Mouse (Mus musculus): Measurements from ENCODE around the gene Tenm4. TPM values are rescaled to one million over a fixed set of nuclear protein-coding genes. Genes with fewer than 3 reads are reported as not detected.
A peak's percentile ranks its signal among the peaks of the same experiment; 100 is the strongest.

Gene Tenm4
- total RNA-seq, 1 experiment, result 38.9 TPM

DNA sequence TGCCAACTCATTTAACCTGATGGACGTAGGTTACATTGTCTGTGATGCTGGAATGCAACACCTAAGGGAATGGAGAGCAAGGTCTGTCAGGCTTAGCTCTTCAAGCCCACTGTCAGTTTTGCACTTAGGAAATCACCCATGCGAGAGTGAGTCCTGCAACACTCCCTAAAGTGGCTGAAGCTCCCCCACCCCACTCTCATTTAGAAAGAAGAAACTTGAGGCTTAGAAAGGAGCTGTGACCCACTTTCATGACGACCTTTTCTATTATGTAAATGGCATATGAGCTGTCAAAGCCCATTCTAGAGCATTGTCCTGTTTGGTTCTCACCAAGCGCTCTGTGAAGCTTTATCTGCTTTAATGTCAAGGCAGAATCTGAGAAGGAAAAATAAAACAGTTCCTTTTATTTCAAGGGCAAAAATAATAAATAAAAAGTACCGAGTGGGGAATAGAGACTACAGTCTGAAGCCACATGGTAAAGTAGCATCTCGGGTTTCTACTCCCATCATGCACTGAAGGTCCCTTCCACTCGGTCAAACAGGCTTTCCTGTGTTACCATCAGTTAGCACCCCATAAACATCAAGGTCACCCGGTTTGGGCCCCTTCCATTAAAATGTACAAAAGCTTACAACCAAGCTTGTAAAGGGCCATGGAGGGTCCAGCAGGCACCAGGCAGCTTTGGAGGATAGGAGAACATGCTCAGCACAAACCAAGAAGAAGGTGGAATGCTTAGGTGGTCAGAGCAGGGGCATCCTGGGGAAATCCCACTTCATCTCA lies 621.6 kb downstream of the Tenm4 start:
- no peak overlapping the region for H3K4me3 ChIP-seq (ENCODE audit: insufficient read depth in 1 of 2, low read depth in 1 of 2, low read length in 2 of 2, poor library complexity in 1 of 2, severe bottlenecking in 1 of 2)
- no peaks in the 10 kb centered on the region for H3K4me1 ChIP-seq (ENCODE audit: control insufficient read depth in 2 of 2, insufficient read depth in 2 of 2, low read length in 2 of 2, poor library complexity in 1 of 2)
- in situ Hi-C loops (cut with MboI; ENCODE audit: low sequenced_read_pairs in 2 of 2, unreplicated experiment in 2 of 2), result loop anchor here in 1 of 2 experiments (10.0 kb wide), 1 partner anchor 112 kb away; no protein-coding TSS in a partner anchor
- no peak for TF ChIP-seq CHD2 (IDR thresholded peaks at IDR 0.05; ENCODE audit: low read depth, low read length)
- TF ChIP-seq ZC3H11A (IDR thresholded peaks at IDR 0.05; ENCODE audit: borderline replicate concordance, low read depth, low read length), result no peak
- TF ChIP-seq MAFK (IDR thresholded peaks at IDR 0.05; ENCODE audit: insufficient read depth, low read depth, low read length), result no peak
- no peak for TF ChIP-seq ZNF384 (IDR thresholded peaks at IDR 0.05; ENCODE audit: low read depth, low read length)
- no peak for TF ChIP-seq HCFC1 (IDR thresholded peaks at IDR 0.05; ENCODE audit: borderline replicate concordance, insufficient read depth, low read length)
- H3K9ac ChIP-seq (ENCODE audit: insufficient read depth, low read depth, low read length, poor library complexity, severe bottlenecking), result no peak overlapping the region
- no peaks in the 10 kb centered on the region for H3K36me3 ChIP-seq (ENCODE audit: control insufficient read depth, insufficient read depth, low read length, poor library complexity, severe bottlenecking)
- H3K9me3 ChIP-seq (ENCODE audit: control insufficient read depth, insufficient read depth, low read depth, low read length), result no peaks in the 10 kb centered on the region
- H3K27ac ChIP-seq (ENCODE audit: insufficient read depth, low read depth, low read length, poor library complexity, severe bottlenecking), result no peak overlapping the region
- DNase-seq (ENCODE audit: low read depth, low spot score), result no peak

DNA sequence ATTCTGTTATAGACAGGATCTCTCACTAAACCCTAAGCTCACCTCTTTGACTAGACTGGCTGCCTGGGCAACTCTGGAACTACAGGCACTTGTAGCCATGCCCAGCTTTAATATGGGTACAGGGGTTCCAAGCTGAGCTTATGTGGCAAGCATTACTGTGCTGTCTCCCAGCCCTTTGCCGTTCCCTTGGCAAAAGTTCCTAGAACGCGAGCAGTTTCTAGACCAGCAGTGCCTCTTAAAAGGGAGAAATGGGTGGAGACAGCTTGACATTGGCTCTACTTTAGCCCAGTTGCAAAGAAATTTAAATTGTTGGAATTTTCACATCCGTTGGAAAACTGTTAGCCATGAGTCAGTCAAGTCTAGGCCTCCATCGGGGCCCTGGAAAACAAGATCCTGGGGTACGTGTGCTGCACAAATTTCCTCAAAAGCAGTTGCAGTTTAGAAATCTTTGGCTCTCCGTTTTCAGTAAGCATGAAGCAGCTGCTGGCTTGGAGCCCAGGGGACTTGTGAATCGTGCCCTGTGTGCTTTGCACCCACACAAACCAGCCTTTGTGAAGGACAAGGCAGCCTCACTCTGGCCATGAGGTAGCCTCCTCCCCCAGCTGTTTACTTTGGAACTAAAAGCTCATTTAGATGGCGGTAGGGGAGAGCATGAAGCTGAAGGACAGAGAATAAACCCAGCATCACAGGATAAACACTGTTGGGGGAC lies 625.1 kb downstream of the Tenm4 start:
- H3K4me1 ChIP-seq (ENCODE audit: control insufficient read depth in 2 of 2, insufficient read depth in 2 of 2, low read length in 2 of 2, poor library complexity in 1 of 2), result no peaks in the 10 kb centered on the region
- TF ChIP-seq MAFK (IDR thresholded peaks at IDR 0.05; ENCODE audit: insufficient read depth, low read depth, low read length), result no peak
- no peak for TF ChIP-seq HCFC1 (IDR thresholded peaks at IDR 0.05; ENCODE audit: borderline replicate concordance, insufficient read depth, low read length)
- TF ChIP-seq CHD2 (IDR thresholded peaks at IDR 0.05; ENCODE audit: low read depth, low read length), result no peak
- no peak for TF ChIP-seq ZNF384 (IDR thresholded peaks at IDR 0.05; ENCODE audit: low read depth, low read length)
- TF ChIP-seq ZC3H11A (IDR thresholded peaks at IDR 0.05; ENCODE audit: borderline replicate concordance, low read depth, low read length), result no peak
- no peaks in the 10 kb centered on the region for H3K36me3 ChIP-seq (ENCODE audit: control insufficient read depth, insufficient read depth, low read length, poor library complexity, severe bottlenecking)

DNA sequence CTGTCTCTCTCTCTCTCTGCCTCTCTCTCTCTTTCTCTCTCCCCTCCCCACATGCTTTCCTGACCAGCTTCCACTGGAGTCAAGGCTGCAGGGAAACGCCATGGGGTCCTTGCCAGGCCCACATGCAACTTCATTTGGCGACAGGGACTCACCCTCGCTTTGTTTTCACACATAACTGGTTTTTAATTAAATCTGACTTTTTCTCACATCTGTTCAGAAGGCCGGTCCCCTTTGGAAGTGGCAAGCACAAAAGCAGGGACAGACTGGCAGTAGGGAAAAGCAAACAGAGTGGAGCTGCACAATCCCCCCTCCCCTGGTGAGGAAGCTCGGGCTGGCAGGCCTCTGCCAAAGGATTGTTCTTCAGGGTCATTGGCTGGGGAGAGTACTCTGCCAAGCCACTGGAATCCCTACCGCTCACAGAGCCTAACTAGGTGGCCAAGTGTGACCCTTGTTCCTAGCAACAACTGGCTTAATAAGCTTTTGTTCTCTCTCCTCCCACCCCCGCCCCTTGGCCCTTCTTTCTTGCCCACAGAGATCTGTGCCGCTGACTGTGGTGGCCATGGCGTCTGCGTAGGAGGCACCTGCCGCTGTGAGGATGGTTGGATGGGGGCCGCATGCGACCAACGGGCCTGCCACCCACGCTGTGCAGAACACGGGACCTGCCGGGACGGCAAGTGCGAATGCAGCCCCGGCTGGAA lies 625.9 kb downstream of the Tenm4 start:
- Histone ChIP-seq H3K9ac (ENCODE audit: insufficient read depth, low read depth, low read length, poor library complexity, severe bottlenecking) (no peak overlapping the region), H3K36me3 (ENCODE audit: control insufficient read depth, insufficient read depth, low read length, poor library complexity, severe bottlenecking) (no peaks in the 10 kb centered on the region), H3K4me3 (ENCODE audit: insufficient read depth in 1 of 2, low read depth in 1 of 2, low read length in 2 of 2, poor library complexity in 1 of 2, severe bottlenecking in 1 of 2) (peak overlapping the region; percentile 53 to 59; a peak in 3 of 4 replicates), H3K27ac (ENCODE audit: insufficient read depth, low read depth, low read length, poor library complexity, severe bottlenecking) (no peak overlapping the region), H3K4me1 (ENCODE audit: control insufficient read depth in 2 of 2, insufficient read depth in 2 of 2, low read length in 2 of 2, poor library complexity in 1 of 2) (no peaks in the 10 kb centered on the region), H3K9me3 (ENCODE audit: control insufficient read depth, insufficient read depth, low read depth, low read length) (no peaks in the 10 kb centered on the region)
- TF ChIP-seq MAFK (IDR thresholded peaks at IDR 0.05; ENCODE audit: insufficient read depth, low read depth, low read length) (no peak), HCFC1 (IDR thresholded peaks at IDR 0.05; ENCODE audit: borderline replicate concordance, insufficient read depth, low read length) (no peak), ZC3H11A (IDR thresholded peaks at IDR 0.05; ENCODE audit: borderline replicate concordance, low read depth, low read length) (no peak), ZNF384 (IDR thresholded peaks at IDR 0.05; ENCODE audit: low read depth, low read length) (no peak), CHD2 (IDR thresholded peaks at IDR 0.05; ENCODE audit: low read depth, low read length) (no peak)
- no peak for DNase-seq (ENCODE audit: low read depth, low spot score)
- in situ Hi-C loops (cut with MboI; ENCODE audit: low sequenced_read_pairs in 2 of 2, unreplicated experiment in 2 of 2), result loop anchor here in 1 of 2 experiments (10.0 kb wide), 1 partner anchor 108 kb away; no protein-coding TSS in a partner anchor

More for the DNA sequence above, 625.1 kb downstream of the Tenm4 start:
- no peak overlapping the region for H3K9ac ChIP-seq (ENCODE audit: insufficient read depth, low read depth, low read length, poor library complexity, severe bottlenecking)
- no peaks in the 10 kb centered on the region for H3K9me3 ChIP-seq (ENCODE audit: control insufficient read depth, insufficient read depth, low read depth, low read length)
- in situ Hi-C loops (cut with MboI; ENCODE audit: low sequenced_read_pairs in 2 of 2, unreplicated experiment in 2 of 2), result loop anchor here in 1 of 2 experiments (10.0 kb wide), 1 partner anchor 109 kb away; no protein-coding TSS in a partner anchor
- H3K27ac ChIP-seq (ENCODE audit: insufficient read depth, low read depth, low read length, poor library complexity, severe bottlenecking), result no peak overlapping the region
- no peak for DNase-seq (ENCODE audit: low read depth, low spot score)
- no peak overlapping the region for H3K4me3 ChIP-seq (ENCODE audit: insufficient read depth in 1 of 2, low read depth in 1 of 2, low read length in 2 of 2, poor library complexity in 1 of 2, severe bottlenecking in 1 of 2)

DNA sequence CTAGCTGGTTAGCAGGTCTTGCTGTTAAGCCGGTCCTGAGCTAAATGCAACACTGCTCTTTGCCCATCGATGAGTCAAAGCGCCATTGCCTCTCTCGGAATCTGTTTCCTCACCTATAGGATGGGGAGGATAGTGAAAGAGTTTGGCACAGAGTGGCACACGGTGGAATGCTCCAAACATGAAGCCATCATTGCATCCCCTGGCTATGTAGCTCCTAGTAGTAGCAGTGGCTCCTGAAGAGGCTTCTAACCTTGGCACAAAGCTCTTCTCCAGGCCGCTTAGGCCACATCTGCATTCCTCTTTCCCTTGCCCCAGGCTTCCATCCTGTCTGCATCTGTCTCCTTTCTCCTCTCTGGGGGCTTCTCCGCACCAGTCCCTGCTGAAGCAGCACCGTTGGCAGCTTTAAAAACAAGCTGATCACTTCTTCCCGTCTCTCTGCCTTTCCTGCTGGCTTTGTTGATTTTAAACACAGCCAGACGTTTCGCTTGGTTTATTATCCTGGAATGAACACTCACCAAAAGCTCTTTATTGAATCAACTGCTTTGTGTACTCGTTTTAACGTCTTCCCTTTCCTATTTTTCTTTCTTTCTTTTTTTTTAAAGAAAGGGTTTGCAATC lies 626.8 kb downstream of the Tenm4 start:
- no peaks in the 10 kb centered on the region for H3K36me3 ChIP-seq (ENCODE audit: control insufficient read depth, insufficient read depth, low read length, poor library complexity, severe bottlenecking)
- no peaks in the 10 kb centered on the region for H3K9me3 ChIP-seq (ENCODE audit: control insufficient read depth, insufficient read depth, low read depth, low read length)
- no peaks in the 10 kb centered on the region for H3K4me1 ChIP-seq (ENCODE audit: control insufficient read depth in 2 of 2, insufficient read depth in 2 of 2, low read length in 2 of 2, poor library complexity in 1 of 2)
- no peak overlapping the region for H3K27ac ChIP-seq (ENCODE audit: insufficient read depth, low read depth, low read length, poor library complexity, severe bottlenecking)
- H3K4me3 ChIP-seq (ENCODE audit: insufficient read depth in 1 of 2, low read depth in 1 of 2, low read length in 2 of 2, poor library complexity in 1 of 2, severe bottlenecking in 1 of 2), result no peak overlapping the region
- no peak for DNase-seq (ENCODE audit: low read depth, low spot score)
- H3K9ac ChIP-seq (ENCODE audit: insufficient read depth, low read depth, low read length, poor library complexity, severe bottlenecking), result no peak overlapping the region
- no peak for TF ChIP-seq MAFK (IDR thresholded peaks at IDR 0.05; ENCODE audit: insufficient read depth, low read depth, low read length)
- no peak for TF ChIP-seq ZNF384 (IDR thresholded peaks at IDR 0.05; ENCODE audit: low read depth, low read length)
- TF ChIP-seq HCFC1 (IDR thresholded peaks at IDR 0.05; ENCODE audit: borderline replicate concordance, insufficient read depth, low read length), result no peak
- TF ChIP-seq CHD2 (IDR thresholded peaks at IDR 0.05; ENCODE audit: low read depth, low read length), result no peak
- TF ChIP-seq ZC3H11A (IDR thresholded peaks at IDR 0.05; ENCODE audit: borderline replicate concordance, low read depth, low read length), result no peak
- in situ Hi-C loops (cut with MboI; ENCODE audit: low sequenced_read_pairs in 2 of 2, unreplicated experiment in 2 of 2), result loop anchor here in 1 of 2 experiments (10.0 kb wide), 1 partner anchor 107 kb away; no protein-coding TSS in a partner anchor
